Mouse (Mus musculus): Measurements from ENCODE around the gene Rbak.

DNA sequence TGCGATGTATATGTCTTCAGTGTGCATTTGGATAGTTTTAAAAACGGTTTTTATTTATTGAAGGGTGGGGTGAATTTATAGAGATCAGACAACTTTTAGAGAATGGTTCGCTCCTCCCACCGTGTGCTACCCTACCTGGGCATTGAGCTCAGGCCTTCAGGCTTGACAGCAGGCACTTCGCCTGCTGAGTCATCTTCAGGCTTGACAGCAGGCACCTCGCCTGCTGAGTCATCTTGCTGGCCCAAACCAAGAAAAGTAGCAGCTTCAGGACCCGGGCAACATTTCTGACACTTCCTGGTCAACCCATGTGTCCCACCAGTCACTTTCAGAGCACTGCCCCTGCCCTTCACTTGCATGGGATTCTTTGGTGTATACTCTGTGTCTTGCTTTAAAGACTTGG is 45.5 kb downstream of the Rbak start:
- TF ChIP-seq POLR2A (IDR thresholded peaks at IDR 0.05; ENCODE audit: extremely low read depth, insufficient read depth, low read length) (no peak), CTCF (IDR thresholded peaks at IDR 0.05; ENCODE audit: extremely low read depth, insufficient read depth, low read length) (no peak)

Data from cortical plate, adult 2 months (tissue).